Mouse (Mus musculus) brain, embryonic 14.5 days (tissue): ENCODE measurements around the gene Zfp664.

ENCODE experiments used
- CTCF ChIP-seq: fragments of 200-500 bp; IDR thresholded peaks from 2 replicates; pipeline ENCODE4 v1.5.1; 2012; ENCODE audit warnings: inconsistent platforms, mild to moderate bottlenecking, moderate library complexity, borderline replicate concordance; ENCODE audit not compliant: insufficient read depth, insufficient read length; ENCODE audit errors: extremely low read depth
- POLR2A ChIP-seq: fragments of 200-500 bp; IDR thresholded peaks from 2 replicates; pipeline ENCODE4 v1.6.1; 2012; ENCODE audit warnings: mild to moderate bottlenecking, inconsistent platforms, borderline replicate concordance; ENCODE audit not compliant: poor library complexity, insufficient read depth, insufficient read length, severe bottlenecking; ENCODE audit errors: extremely low read depth

DNA sequence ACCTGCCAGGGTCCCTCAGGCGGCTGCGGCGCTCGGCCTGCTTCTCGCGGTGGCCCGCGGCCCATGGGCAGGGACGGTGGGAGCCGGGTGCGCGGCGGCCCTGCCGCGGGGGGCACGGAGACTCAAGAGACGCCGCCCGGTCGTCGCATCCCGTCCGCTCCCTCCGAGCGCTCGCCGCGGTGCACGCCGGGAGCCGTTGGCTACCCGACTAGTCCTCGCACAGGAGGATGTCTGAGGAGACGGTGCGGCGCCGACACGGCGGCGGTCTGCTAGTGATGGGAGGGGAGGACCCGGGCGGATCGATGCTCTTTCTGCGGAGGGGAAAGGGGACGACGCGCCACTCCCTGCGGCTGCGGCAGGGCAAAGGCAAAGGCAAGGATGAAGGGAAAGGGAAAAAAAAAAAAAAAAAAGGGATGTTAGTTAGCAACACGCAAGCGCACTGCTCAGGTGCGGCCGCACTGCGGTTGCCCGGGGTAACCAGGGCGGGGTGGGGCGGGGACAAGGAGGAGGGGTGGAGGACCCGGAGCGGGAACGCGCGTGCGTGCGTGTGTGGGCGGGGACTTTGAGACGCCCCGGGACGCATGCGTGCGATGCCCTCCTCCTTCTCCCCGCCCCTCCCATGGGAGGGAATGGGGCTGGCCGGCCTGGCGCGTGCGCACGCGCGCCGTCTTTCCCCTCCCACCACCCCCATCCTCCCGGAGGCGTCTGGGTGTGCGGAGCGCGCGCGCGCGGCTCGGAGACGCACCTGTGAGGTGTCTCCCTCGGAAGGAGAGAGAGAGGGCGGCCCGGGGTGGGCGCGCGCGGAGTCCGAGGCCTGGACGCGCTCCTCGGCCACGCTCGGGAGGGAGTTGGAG lies at the start of gene Zfp664, which contains the start of gene Ccdc92:
- TF ChIP-seq CTCF (no peak), POLR2A (peak; percentile 95)
